Mouse (Mus musculus) urinary bladder, postnatal 4 days (tissue): Measurements from ENCODE around the gene Bnip1.

Source experiments
- DNase-seq, 2 experiments: peaks; one replicate each; pipeline ENCODE4 v3.0.0; 2021 to 2022; ENCODE audit warnings: low spot score in 2 of 2

Bnip1 gene

DNA sequence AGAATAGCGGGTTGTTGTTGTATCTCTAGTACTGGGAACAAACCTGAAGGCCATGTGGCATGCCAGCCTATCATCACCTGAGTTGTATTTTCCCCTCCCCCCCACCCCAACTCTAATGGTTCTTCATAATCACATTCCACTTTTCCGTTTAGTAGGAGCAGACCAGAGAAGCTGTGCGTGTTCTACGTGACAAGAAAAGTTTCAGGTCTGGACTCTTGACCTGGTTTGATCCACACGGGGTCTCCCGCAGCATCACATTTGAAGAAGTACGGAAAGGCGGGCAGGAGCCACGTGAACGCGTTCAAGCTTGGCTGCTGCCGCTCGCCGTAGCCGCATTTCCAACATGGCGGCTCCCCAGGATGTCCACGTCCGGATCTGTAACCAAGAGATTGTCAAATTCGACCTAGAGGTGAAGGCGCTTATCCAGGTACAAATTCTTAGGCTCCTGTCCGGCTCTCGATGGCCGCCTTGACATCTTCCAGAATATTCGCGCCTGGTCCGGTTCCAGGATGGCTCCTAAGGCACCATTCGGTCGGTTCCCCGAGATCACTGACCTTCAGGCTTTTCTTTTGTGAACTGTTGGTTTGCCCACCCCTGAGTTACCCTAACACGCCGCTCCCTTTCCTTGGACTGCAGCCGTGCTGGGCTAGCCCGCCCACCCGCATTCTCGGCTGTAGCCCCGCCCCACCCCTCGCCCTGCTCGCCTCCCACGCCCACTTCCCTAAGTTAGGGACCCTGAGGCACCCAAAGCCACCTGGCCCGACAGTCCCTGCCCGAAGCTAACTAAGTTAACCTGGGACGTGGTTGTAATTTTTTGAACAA is at the start of gene Bnip1:
Gene Bnip1, plus strand, starts transcription at position 317 of the 822 bp plus-strand sequence.
- peak; percentile 75 to 82 for DNase-seq

DNA sequence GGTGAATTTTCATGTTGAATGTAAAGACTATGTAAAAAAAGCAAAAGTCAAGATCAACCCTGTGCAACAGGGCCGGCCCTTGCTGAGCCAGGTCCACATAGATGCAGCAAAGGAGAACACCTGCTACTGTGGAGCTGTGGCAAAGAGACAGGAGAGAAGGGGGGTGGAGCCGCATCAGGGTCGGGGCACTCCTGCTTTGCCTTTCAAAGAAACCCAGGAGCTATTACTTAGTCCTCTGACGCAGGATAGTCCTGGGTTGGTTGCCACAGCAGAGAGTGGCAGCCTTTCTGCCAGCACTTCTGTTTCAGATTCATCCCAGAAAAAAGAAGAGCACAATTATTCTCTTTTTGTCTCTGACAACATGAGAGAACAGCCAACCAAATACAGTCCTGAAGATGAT is 38.3 kb upstream of the Bnip1 start:
- no peak for DNase-seq

DNA sequence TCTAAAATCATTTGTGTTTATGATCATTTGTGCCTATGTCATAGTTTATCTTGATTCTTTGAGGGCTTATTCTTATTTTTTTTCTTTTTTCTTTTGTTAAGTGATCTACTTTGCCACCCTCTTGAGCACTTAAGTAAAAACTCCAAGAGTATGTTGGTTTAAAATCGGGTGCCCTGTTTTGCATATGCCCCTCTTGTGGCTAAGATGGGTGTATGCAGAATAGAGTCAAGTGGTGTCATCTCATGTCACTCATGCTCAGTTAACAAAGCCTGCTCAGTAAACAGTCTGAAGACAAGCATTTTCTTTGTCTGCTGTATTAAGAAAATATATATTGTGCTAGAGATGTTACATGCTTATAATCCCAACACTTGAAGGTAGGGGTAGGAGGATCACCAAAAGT is 37.6 kb upstream of the Bnip1 start:
- DNase-seq: no peak

DNA sequence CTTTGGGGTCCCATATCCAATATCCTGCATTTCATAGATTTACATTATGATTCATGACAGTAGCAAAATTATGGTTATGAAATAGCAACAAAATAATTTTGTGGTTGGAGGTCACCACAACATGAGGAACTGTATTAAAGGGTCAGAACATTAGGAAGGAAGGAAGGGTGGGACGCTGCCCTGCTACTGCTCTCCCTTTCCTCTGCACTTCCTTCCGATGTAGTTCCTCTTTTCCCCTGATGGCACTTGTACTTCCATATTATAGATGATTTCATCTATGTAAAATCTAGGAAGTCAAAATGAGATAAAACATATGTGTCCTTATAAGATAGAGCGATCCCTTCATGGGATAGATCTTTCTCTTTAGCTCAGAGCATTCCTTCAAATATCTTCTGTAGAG is 30.9 kb upstream of the Bnip1 start:
- no peak for DNase-seq

DNA sequence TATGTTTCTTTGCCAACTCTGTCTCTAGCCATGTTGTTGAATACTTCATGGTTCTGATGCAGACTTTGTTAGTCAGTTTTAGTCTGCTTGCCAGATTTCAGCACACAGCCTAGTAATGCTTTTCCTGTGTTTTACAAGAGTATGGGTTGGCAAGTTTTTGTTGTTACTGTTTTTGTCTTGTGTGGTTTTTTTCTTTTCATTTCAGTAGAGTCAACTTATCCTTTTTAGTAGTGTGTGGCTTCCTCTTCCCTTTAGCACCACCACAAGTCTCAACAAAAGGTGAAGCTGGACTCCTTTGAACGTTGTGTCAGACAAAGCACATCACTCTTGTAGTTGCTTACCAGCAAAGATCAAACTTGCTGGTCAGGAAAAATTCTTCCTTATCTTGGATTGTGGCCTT is 28.6 kb upstream of the Bnip1 start:
- DNase-seq: no peak

DNA sequence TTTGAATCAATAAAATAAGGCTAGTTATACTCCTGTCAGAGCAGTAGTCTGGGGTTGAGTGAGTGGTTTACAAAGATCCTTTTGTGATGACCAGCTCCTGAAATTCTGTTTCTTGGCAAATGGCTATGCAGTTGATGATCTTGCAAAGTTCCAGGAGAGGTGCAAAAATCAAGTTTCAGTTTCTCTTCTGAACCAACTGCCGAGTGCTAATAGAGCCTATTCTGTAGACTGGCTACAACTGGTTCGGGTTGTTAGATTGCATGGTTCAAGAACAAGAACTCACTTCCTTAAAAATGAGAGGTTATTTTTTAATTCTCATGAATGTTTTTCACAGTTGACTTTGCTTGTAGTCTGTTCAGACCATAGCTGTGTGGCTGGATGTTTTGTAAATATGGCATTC is 27.4 kb upstream of the Bnip1 start:
- DNase-seq: no peak

DNA sequence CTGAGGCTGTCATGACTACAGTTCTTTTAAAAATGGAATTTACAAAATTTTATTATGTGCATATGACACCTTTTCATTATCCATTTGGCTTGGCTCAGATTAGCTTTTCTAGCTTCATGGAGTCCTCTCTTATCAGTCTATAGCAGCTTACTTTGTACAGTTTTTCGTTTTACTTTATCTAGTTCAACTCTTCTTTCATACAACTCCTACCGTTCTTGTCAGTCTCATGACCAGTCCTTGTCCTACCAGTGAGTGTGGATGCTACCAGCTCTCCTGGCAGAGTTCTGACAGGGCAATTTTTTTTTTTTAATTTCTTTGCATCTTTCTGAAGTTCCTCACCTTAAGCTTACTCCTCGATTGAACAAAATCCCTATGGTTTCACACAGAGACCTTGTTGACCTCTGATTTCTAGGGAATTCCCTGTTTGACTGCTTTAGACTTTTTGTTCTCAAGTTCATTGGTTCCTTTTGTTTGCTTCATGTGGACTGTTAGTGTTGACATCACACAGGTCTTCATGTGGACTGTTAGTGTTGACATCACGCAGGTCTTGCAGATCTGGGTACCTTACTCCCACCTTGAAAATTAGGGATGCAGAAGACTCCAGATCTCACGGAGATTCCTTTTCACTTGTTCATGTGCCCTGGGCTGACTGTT is 13.6 kb upstream of the Bnip1 start:
- no peak for DNase-seq

DNA sequence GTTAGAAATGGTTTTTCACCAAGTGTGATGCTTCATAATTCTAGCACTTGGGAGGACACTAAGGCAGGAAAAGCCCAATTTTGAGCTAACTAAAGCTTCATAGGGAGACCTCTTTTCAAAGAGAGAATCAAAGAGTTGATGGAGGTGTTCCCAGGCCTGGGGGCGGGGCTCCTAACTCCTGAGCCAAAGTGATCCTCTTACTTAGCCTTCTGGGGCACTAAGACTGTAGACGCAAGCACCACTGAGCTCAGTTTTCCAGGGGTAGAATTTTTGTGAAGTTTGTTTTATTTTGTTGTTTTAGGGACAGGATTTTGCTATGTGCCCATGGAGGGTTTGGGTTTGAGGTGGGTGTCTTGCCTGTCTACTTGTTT is 13.1 kb upstream of the Bnip1 start:
- no peak for DNase-seq

DNA sequence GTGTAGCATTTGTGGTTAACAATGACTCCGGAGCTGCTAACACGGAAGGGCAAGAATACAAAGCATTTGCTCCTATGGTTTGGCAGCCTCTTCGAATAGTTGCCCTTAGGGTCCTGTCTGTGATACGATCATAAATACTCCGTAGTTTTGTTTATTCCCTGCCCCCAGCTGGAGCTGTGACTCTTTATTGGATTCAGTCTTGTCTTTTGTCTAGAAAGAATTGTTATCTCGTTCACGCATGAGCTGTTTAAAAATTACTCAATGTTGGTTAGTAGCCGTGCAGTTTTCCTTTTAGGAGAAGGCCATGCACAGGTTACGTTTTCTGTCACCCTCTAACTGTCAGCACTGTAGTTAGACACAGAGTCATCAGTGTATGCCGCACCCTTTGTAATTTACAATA is 4.7 kb upstream of the Bnip1 start:
- DNase-seq: no peak

DNA sequence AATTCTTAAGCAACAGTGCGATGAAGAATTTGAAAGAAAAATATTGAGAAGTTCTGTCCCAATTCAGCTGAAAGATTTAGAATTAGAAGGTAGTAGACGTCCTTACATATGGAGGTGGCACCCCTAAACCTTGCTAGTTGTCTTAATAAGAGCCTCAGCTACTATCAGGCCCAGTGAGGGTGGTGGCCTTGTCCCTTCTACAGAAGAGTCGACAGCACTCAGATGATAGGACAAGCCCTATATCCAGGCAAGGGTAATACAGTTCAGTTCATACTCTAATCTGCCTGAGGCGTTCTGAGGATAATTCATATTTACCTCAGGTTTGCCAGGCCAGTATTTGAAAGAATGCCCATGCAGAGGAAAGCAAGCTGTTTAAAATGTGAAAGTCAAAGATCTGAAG is 2.9 kb upstream of the Bnip1 start:
- no peak for DNase-seq

DNA sequence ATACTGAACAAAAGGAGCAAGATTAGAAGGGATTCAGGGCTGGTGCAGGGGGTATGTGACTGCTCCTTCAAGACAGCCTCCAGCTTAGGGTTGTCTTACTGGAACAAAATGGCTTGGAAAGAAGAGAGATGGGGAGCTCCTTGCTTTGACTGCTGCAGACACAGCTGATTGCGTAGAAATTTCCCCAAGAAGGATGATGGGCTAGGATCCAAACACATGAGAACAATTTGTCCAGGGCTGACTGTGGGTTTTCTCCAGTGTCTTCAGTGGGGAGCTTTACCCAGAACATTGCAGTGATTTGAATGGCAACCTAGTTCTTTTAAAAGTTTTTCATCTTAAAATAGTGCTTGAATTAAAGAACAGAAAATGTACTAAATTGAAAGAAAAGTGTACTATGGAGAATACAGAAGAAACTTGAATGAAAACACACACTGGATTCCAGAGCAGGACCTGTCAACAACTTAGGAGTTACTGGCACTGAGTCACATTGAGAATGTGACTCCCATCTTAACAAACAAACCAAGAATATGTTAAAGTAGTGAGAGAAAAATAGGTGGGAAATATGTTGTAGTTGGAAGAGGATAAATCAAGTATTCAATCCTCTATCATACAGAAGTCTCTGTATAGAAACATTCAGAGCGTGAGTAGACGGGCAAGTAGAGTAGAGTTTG is 2.3 kb upstream of the Bnip1 start:
- DNase-seq: no peak

DNA sequence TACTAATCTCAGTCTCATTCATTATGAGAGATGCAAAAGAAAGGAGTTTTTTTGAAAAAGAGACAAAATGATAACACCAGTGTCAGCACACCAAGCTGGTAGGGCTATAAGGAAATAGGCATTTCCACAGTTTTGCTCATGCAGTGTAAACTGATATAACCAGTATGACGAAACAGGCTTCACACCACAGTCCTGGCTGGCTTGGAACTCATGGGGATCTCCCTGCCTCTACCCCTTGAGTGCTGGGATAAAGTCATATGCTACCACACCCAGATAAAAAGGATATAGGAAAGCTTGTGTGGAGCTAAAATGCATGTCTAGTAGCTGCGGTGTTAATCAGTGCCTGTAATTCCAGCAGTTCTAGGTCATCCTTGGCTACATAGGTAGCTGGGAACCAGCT is 1.4 kb upstream of the Bnip1 start:
- no peak for DNase-seq

DNA sequence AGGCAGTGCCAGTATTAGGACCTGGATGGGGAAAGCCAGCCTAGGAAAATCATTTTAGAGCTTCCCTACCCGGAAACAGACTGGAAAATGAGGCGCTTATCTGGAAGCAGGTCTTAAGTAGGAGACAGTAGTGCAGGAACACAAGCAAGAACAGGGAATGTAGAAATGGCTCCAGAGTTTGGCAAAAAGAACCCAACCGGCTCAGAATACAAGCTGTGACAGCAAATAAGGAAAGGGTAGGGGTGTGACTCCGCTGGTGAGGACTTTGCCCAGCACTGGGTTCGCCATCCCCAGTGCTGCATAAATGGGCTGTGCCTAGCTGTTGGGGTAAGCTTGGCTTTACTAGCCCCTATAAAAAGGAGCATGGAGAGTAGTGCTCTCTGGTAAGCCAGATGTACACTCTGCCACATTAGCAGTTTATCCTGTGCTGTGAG is 761 bp downstream of the Bnip1 start:
- DNase-seq: no peak

DNA sequence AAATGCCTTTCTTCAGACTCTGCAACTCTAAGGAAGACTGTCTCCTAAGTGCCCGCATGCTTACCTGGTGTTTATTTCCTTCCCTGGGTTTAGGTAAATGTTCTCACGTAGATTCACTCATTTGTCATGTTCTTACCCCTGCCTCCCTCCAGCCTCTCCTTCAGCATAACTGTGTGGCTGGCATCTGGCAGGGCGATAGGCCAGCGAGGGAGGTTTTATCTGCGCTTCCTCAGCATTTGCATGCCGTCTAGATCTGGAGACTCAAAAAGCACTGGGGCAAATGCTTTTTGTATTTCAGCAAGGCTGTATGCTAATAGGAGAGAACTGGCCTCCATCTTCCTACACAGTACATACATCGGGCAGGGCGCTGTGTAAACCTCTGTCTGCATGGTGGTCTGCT is 3.7 kb downstream of the Bnip1 start:
- no peak for DNase-seq

DNA sequence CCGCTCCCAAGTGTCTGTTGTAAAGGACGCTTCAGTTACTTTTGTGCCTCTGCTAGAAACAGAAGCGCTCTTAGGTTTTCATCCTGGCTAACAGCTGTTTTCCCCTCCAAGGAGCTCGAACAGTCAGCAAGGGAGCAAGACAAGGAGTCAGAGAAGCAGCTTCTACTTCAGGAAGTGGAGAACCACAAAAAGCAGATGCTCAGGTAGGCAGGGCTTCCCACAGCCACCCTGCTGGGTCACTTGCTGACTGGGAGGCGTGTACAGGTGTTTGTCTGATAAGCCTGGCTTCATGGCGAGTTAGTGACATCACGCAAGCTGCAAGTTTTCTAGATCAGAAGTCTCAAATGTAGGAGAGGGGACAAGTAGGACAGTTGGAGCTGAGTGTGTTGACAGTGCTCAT is 5.7 kb downstream of the Bnip1 start:
- no peak for DNase-seq

DNA sequence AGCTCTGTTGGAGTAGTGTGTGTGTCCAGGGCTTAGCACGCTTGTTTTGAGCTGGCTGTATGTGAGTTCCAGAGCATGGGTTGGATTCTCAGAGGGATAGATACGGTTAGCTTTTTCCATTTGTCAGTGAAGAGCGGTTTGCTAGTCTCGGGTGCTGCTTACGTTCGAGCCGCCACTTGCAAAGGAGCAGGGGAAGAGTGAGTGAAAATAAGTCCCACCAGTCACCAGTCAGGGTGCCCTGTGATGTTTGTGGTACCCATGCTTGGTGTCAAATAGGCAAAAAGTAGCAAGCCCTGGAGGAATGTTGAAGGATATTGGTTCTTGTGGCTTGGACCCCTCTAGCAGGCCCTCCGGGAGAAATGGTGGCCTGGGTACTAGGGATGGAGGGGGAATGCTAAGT is 8.1 kb downstream of the Bnip1 start:
- DNase-seq: no peak

DNA sequence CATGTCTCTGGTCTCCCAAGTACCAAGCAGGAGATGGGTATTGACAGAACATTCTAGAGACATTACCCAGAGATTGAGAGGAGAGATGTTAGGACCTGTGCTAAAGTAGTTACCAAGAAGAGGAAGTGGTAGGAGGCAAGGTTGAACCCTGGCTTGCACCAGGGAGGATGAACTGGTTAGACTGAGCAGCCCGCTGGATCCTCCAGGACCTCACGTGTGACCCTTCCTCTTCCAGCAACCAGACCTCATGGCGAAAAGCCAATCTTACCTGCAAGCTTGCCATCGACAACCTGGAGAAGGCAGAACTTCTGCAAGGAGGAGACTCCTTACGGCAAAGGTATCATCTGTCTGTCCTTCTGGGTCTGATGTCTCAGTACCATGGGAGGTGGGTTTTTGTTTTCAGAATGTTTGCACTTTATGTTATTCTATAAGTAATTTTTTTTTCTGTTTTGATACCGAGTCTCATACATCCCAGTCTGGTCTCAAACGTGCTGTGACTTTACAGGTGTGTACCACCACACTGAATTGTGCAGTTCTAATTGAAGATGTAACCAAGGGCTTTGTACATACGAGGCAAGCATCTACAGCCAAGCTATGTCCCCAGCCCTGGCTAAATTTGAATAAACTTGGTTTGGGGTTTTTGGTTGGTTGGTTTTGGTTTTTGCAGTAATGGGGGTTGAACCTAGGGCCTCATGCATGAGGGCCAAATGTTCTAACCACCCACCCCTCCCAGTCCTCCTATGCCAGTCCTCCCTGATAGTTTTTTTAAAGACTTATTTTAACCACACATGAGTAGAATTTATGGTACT is 8.8 kb downstream of the Bnip1 start:
- DNase-seq: no peak

DNA sequence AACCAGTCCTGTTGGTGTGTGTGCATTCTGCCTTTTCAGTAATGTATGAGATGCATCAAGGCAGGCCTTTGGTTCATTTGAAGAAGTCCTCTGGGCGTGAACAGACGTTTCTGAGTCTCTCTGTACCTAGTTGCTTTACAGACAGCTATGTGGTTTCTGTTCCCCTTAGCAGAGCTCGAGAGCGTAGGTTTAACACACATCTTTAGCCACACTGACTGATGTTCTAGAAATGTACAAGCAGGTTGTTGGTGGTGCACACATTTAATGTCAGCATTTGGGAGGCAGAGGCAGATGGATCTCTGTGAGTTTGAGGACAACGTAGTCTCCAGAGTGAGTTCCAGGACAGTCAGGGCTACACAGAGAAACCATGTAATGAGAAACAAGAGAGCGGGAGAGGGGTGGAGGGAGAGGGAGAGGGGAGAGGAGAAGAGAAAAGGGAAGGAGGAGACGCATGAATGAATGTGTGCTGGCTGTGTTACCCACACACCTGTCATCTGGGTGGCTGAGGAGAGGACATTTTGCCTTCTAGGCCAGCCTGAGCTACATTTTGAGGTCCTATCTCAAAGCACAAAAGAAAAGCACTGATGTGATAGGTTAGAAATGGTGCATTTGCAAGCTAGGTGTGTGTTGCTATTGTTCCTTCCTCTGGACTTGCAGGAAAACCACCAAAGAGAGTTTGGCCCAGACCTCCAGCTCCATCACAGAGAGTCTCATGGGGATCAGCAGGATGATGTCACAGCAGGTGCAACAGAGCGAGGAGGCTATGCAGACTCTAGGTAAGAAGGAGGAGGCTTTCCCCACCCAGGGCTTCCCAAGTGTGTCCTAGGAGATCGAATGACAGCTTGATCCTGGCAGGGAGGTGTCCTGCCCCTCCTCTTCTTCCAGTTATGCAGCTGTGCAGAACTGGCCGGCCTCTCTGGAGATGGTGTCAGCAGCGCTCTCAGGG is 9.7 kb downstream of the Bnip1 start:
- no peak for DNase-seq

DNA sequence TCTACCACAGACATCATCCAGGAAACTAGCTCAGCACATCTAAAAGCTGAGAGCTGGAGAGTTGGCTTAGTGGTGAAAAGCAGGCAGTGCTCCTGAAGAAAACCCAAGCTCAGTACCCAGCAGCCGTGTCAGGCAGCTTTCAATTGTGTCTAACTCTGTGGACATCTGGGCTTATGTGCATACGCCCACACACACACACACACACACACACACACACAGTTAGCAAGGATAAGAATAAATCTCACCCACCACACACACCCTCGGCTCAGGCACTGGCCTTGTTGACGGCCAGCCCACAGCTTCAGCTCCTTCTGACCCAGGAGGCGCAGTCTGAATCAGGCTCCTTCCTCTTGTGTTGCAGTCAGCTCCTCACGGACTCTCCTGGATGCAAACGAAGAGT is 10.7 kb downstream of the Bnip1 start:
- DNase-seq: no peak

DNA sequence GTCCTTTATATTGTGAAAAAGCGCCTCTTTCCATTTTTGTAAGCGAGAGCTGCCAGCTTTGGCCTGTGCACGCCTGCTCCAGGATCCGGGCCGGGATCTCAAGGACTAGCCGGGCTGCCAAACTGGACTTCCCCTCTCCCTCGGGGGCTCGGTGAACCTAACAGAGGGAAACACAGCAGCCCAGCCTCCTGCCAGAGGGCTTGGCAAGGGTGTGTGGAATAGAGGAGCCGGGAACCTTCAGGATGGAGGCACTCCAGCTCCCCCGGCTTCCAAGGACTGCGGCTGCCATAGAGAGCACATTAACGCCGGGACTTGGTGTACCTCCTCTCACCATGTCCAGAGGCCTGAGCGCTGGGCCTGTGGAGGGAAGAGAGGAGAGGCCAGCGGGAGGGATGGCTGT is 11.2 kb downstream of the Bnip1 start:
- no peak for DNase-seq
